Mouse (Mus musculus): ENCODE results near the gene Abca4. TPM values are rescaled to one million over a fixed set of nuclear protein-coding genes. Genes with fewer than 3 reads are reported as not detected.
A peak's percentile ranks its signal among the peaks of the same experiment; 100 is the strongest.

Abca4 gene
- total RNA-seq, 2 experiments from 2014 or later: 0.51 TPM; not detected in 1

GRCm38 (mm10) chr3:122103864-122104808 is 59.9 kb downstream of the Abca4 start:
- peak; percentile 78 for ATAC-seq (replicated peaks; ENCODE audit: low FRiP score, poor library complexity, severe bottlenecking)

- no peak for ATAC-seq (replicated peaks; ENCODE audit: low FRiP score, poor library complexity, severe bottlenecking)
Measured at GRCm38 (mm10) chr3:122106920-122107319, 62.7 kb downstream of the Abca4 start.

GRCm38 (mm10) chr3:122107643-122108194 is 63.5 kb downstream of the Abca4 start:
- no peak for ATAC-seq (replicated peaks; ENCODE audit: low FRiP score, poor library complexity, severe bottlenecking)

- ATAC-seq (replicated peaks; ENCODE audit: low FRiP score, poor library complexity, severe bottlenecking): no peak
Measured at GRCm38 (mm10) chr3:122109461-122109860, 65.2 kb downstream of the Abca4 start.

- no peak for ATAC-seq (replicated peaks; ENCODE audit: low FRiP score, poor library complexity, severe bottlenecking)
Measured at GRCm38 (mm10) chr3:122111141-122111981, 67.1 kb downstream of the Abca4 start.

GRCm38 (mm10) chr3:122118651-122119214 is 74.5 kb downstream of the Abca4 start:
- ATAC-seq (replicated peaks; ENCODE audit: low FRiP score, poor library complexity, severe bottlenecking): no peak

- ATAC-seq (replicated peaks; ENCODE audit: low FRiP score, poor library complexity, severe bottlenecking): no peak
Measured at GRCm38 (mm10) chr3:122119733-122120132, 75.5 kb downstream of the Abca4 start.

GRCm38 (mm10) chr3:122120217-122120616 is 76.0 kb downstream of the Abca4 start:
- ATAC-seq (replicated peaks; ENCODE audit: low FRiP score, poor library complexity, severe bottlenecking): no peak

GRCm38 (mm10) chr3:122122127-122122663 is 78.0 kb downstream of the Abca4 start:
- ATAC-seq (replicated peaks; ENCODE audit: low FRiP score, poor library complexity, severe bottlenecking): no peak

GRCm38 (mm10) chr3:122122838-122123237 is 78.6 kb downstream of the Abca4 start:
- no peak for ATAC-seq (replicated peaks; ENCODE audit: low FRiP score, poor library complexity, severe bottlenecking)

- no peak for ATAC-seq (replicated peaks; ENCODE audit: low FRiP score, poor library complexity, severe bottlenecking)
Measured at GRCm38 (mm10) chr3:122128999-122129493, 84.8 kb downstream of the Abca4 start.

GRCm38 (mm10) chr3:122130771-122131170 is 86.5 kb downstream of the Abca4 start:
- ATAC-seq (replicated peaks; ENCODE audit: low FRiP score, poor library complexity, severe bottlenecking): no peak

- ATAC-seq (replicated peaks; ENCODE audit: low FRiP score, poor library complexity, severe bottlenecking): no peak
Measured at GRCm38 (mm10) chr3:122131633-122132032, 87.4 kb downstream of the Abca4 start.

- ATAC-seq (replicated peaks; ENCODE audit: low FRiP score, poor library complexity, severe bottlenecking): no peak
Measured at GRCm38 (mm10) chr3:122133255-122133654, 89.0 kb downstream of the Abca4 start.

- ATAC-seq (replicated peaks; ENCODE audit: low FRiP score, poor library complexity, severe bottlenecking): no peak
Measured at GRCm38 (mm10) chr3:122133840-122134239, 89.6 kb downstream of the Abca4 start.

- ATAC-seq (replicated peaks; ENCODE audit: low FRiP score, poor library complexity, severe bottlenecking): no peak
Measured at GRCm38 (mm10) chr3:122140589-122141400, 96.6 kb downstream of the Abca4 start.

- no peak for ATAC-seq (replicated peaks; ENCODE audit: low FRiP score, poor library complexity, severe bottlenecking)
Measured at GRCm38 (mm10) chr3:122142256-122142922, 98.1 kb downstream of the Abca4 start.

- no peak for ATAC-seq (replicated peaks; ENCODE audit: low FRiP score, poor library complexity, severe bottlenecking)
Measured at GRCm38 (mm10) chr3:122143432-122143831, 99.2 kb downstream of the Abca4 start.

All from erythroblast, adult 5-6 weeks (primary cell).